Mouse (Mus musculus) myocyte (in vitro differentiated cells): Measurements from ENCODE around the gene Gjb6. TPM values are rescaled to one million over a fixed set of nuclear protein-coding genes. Genes with fewer than 3 reads are reported as not detected.

ENCODE experiments used
- H3K27me3 ChIP-seq: one replicate; pipeline ENCODE4 v1.6.1; 2011; ENCODE audit not compliant: control insufficient read depth, insufficient read depth, insufficient read length
- H3K36me3 ChIP-seq: one replicate; pipeline ENCODE4 v1.6.1; 2011; ENCODE audit not compliant: control insufficient read depth, insufficient read depth
- H3K4me2 ChIP-seq: one replicate; pipeline ENCODE4 v1.6.1; 2011; ENCODE audit warnings: low read depth, control low read depth
- H3K4me3 ChIP-seq: one replicate; pipeline ENCODE4 v1.5.1; 2011; ENCODE audit warnings: mild to moderate bottlenecking, control low read depth, moderate library complexity
- H3K79me2 ChIP-seq: one replicate; pipeline ENCODE4 v1.6.1; 2011; ENCODE audit not compliant: control insufficient read depth, insufficient read depth
- H3ac ChIP-seq: one replicate; pipeline ENCODE4 v1.6.1; 2011; ENCODE audit not compliant: control insufficient read depth, insufficient read length
- CEBPB ChIP-seq: IDR thresholded peaks from 2 replicates; pipeline ENCODE4 v1.6.1; 2011; ENCODE audit warnings: mild to moderate bottlenecking, moderate library complexity; ENCODE audit not compliant: poor library complexity, insufficient read depth, severe bottlenecking
- E2F4 ChIP-seq: IDR thresholded peaks from one replicate; pipeline ENCODE4 v1.6.1; 2011; ENCODE audit warnings: mild to moderate bottlenecking, control low read depth, moderate library complexity; ENCODE audit not compliant: insufficient read depth
- MAX ChIP-seq: IDR thresholded peaks from one replicate; pipeline ENCODE4 v1.6.1; 2011; ENCODE audit warnings: low read depth, mild to moderate bottlenecking, control low read depth
- MYOD1 ChIP-seq, 3 experiments: IDR thresholded peaks; one replicate each; pipeline ENCODE4 v1.6.1; 2011; ENCODE audit warnings: control low read depth in 2 of 3, low read depth in 2 of 3, mild to moderate bottlenecking in 2 of 3, moderate library complexity in 1 of 3; ENCODE audit not compliant: insufficient read length in 2 of 3, control insufficient read depth in 1 of 3
- MYOG ChIP-seq, 3 experiments: IDR thresholded peaks; one replicate each; pipeline ENCODE4 v1.6.1; 2011; ENCODE audit warnings: control low read depth in 2 of 3, low read depth in 2 of 3, mild to moderate bottlenecking in 2 of 3; ENCODE audit not compliant: insufficient read length in 2 of 3, control insufficient read depth in 1 of 3, insufficient read depth in 1 of 3
- POLR2A ChIP-seq: IDR thresholded peaks from one replicate; pipeline ENCODE4 v1.6.1; 2011; ENCODE audit warnings: low read depth, mild to moderate bottlenecking, control low read depth, moderate library complexity; ENCODE audit not compliant: insufficient read length
- POLR2AphosphoS2 ChIP-seq: IDR thresholded peaks from one replicate; pipeline ENCODE4 v1.6.1; 2011; ENCODE audit warnings: low read depth, control low read depth; ENCODE audit not compliant: insufficient read length
- REST ChIP-seq: IDR thresholded peaks from one replicate; pipeline ENCODE4 v1.6.1; 2011; ENCODE audit warnings: mild to moderate bottlenecking, control low read depth, moderate library complexity; ENCODE audit not compliant: insufficient read depth, insufficient read length
- SRF ChIP-seq: IDR thresholded peaks from one replicate; pipeline ENCODE4 v1.6.1; 2011; ENCODE audit warnings: low read depth; ENCODE audit not compliant: control insufficient read depth, insufficient read length
- TCF12 ChIP-seq: IDR thresholded peaks from one replicate; pipeline ENCODE4 v1.6.1; 2011; ENCODE audit warnings: mild to moderate bottlenecking, control low read depth; ENCODE audit not compliant: poor library complexity, insufficient read depth, severe bottlenecking
- TCF3 ChIP-seq: IDR thresholded peaks from one replicate; pipeline ENCODE4 v1.6.1; 2011; ENCODE audit warnings: low read depth, control low read depth; ENCODE audit not compliant: insufficient read length
- USF1 ChIP-seq: IDR thresholded peaks from one replicate; pipeline ENCODE4 v1.6.1; 2011; ENCODE audit warnings: low read depth, mild to moderate bottlenecking, control low read depth, moderate library complexity
- polyA plus RNA-seq: library from polyadenylated mRNA; unstranded; fragments of >200 nt; fragmentation: generic; extraction: Trizol; gene quantifications from one replicate; pipeline ENCODE4 v1.2.1, GENCODE M21; 2012; ENCODE audit warnings: missing spikeins

Gjb6 gene
- polyA plus RNA-seq, 1 experiment: not detected

- H3K4me2 ChIP-seq: no peak overlapping the region
- TF ChIP-seq POLR2A: no peak
- TF ChIP-seq MAX: no peak
- TF ChIP-seq POLR2AphosphoS2: no peak
- no peak for TF ChIP-seq MYOG (IDR thresholded peaks at IDR 0.05; ENCODE audit: control insufficient read depth in 1 of 3, insufficient read depth in 1 of 3, insufficient read length in 2 of 3, low read depth in 2 of 3)
- no peak for TF ChIP-seq SRF
- no peak for TF ChIP-seq TCF12
- TF ChIP-seq TCF3: no peak
- TF ChIP-seq USF1: no peak
- no peak for TF ChIP-seq MYOD1 (IDR thresholded peaks at IDR 0.05; ENCODE audit: control insufficient read depth in 1 of 3, insufficient read length in 2 of 3, low read depth in 2 of 3)
- no peak for TF ChIP-seq REST
- no peak for TF ChIP-seq E2F4
- no peak for TF ChIP-seq CEBPB
These were observed 12.3 kb upstream of the Gjb6 start for GRCm38 (mm10) chr14:57145741-57146140.

GRCm38 (mm10) chr14:57135265-57135664 is 1.9 kb upstream of the Gjb6 start:
- H3ac ChIP-seq: no peak overlapping the region
- H3K36me3 ChIP-seq: no peaks in the 10 kb centered on the region
- no peaks in the 10 kb centered on the region for H3K79me2 ChIP-seq
- no peak overlapping the region for H3K4me2 ChIP-seq
- TF ChIP-seq TCF12: no peak
- TF ChIP-seq MYOG (IDR thresholded peaks at IDR 0.05; ENCODE audit: control insufficient read depth in 1 of 3, insufficient read depth in 1 of 3, insufficient read length in 2 of 3, low read depth in 2 of 3): no peak
- no peak for TF ChIP-seq SRF
- no peak for TF ChIP-seq MAX
- no peak for TF ChIP-seq POLR2A
- TF ChIP-seq MYOD1 (IDR thresholded peaks at IDR 0.05; ENCODE audit: control insufficient read depth in 1 of 3, insufficient read length in 2 of 3, low read depth in 2 of 3): no peak
- no peak for TF ChIP-seq E2F4
- no peak for TF ChIP-seq POLR2AphosphoS2
- no peak for TF ChIP-seq TCF3
- TF ChIP-seq REST: no peak
- no peak for TF ChIP-seq CEBPB
- TF ChIP-seq USF1: no peak
- peaks cover 39% of the 10 kb centered on the region for H3K27me3 ChIP-seq
- H3K4me3 ChIP-seq: no peak overlapping the region

More at GRCm38 (mm10) chr14:57145741-57146140, 12.3 kb upstream of the Gjb6 start:
- peaks cover 6% of the 10 kb centered on the region for H3K27me3 ChIP-seq
- no peaks in the 10 kb centered on the region for H3K79me2 ChIP-seq
- H3K4me3 ChIP-seq: no peak overlapping the region
- no peak overlapping the region for H3ac ChIP-seq
- H3K36me3 ChIP-seq: no peaks in the 10 kb centered on the region

- H3K36me3 ChIP-seq: no peaks in the 10 kb centered on the region
- TF ChIP-seq MYOD1 (IDR thresholded peaks at IDR 0.05; ENCODE audit: control insufficient read depth in 1 of 3, insufficient read length in 2 of 3, low read depth in 2 of 3) (no peak), MAX (no peak), TCF3 (no peak), E2F4 (no peak), REST (no peak), POLR2AphosphoS2 (no peak), SRF (no peak), POLR2A (no peak), MYOG (IDR thresholded peaks at IDR 0.05; ENCODE audit: control insufficient read depth in 1 of 3, insufficient read depth in 1 of 3, insufficient read length in 2 of 3, low read depth in 2 of 3) (no peak)
These were observed 6.0 kb downstream of the Gjb6 start for GRCm38 (mm10) chr14:57127383-57127782.

GRCm38 (mm10) chr14:57122295-57122694 is 11.1 kb downstream of the Gjb6 start:
- no peak for TF ChIP-seq E2F4
- no peak for TF ChIP-seq TCF12
- no peak for TF ChIP-seq USF1

More at GRCm38 (mm10) chr14:57127383-57127782, 6.0 kb downstream of the Gjb6 start:
- H3K4me2 ChIP-seq: no peak overlapping the region
- peaks cover 9% of the 10 kb centered on the region for H3K27me3 ChIP-seq
- H3K79me2 ChIP-seq: no peaks in the 10 kb centered on the region
- no peak overlapping the region for H3ac ChIP-seq
- no peak overlapping the region for H3K4me3 ChIP-seq

GRCm38 (mm10) chr14:57115823-57116544 is 17.4 kb downstream of the Gjb6 start, which contains the start of gene Gm4491:
Gene Gm4491, minus strand, starts transcription at chr14:57115883.
- H3K4me2 ChIP-seq: no peak within 1 kb of the TSS
- no peaks in the 10 kb centered on the region for H3K36me3 ChIP-seq
- H3K79me2 ChIP-seq: no peaks in the 10 kb centered on the region
- no peak within 1 kb of the TSS for H3K4me3 ChIP-seq
- no peak within 1 kb of the TSS for H3ac ChIP-seq
- TF ChIP-seq USF1: no peak
- TF ChIP-seq REST: no peak
- TF ChIP-seq POLR2A: no peak
- no peak for TF ChIP-seq POLR2AphosphoS2
- TF ChIP-seq E2F4: no peak
- TF ChIP-seq MYOD1 (IDR thresholded peaks at IDR 0.05; ENCODE audit: control insufficient read depth in 1 of 3, insufficient read length in 2 of 3, low read depth in 2 of 3): no peak
- no peak for TF ChIP-seq SRF
- TF ChIP-seq MYOG (IDR thresholded peaks at IDR 0.05; ENCODE audit: control insufficient read depth in 1 of 3, insufficient read depth in 1 of 3, insufficient read length in 2 of 3, low read depth in 2 of 3): no peak
- no peak for TF ChIP-seq CEBPB
- no peak for TF ChIP-seq MAX
- no peak for TF ChIP-seq TCF12
- TF ChIP-seq TCF3: no peak
- H3K27me3 ChIP-seq: peaks cover 5% of the 10 kb centered on the region

More at GRCm38 (mm10) chr14:57122295-57122694, 11.1 kb downstream of the Gjb6 start:
- Histone ChIP-seq H3K4me2 (no peak overlapping the region), H3K79me2 (no peaks in the 10 kb centered on the region), H3K27me3 (no peaks in the 10 kb centered on the region), H3K4me3 (no peak overlapping the region), H3ac (no peak overlapping the region), H3K36me3 (no peaks in the 10 kb centered on the region)
